Mouse (Mus musculus) heart, postnatal 0 days (tissue): ENCODE data around the gene Nfia.

ENCODE experiments used
- CTCF ChIP-seq: IDR thresholded peaks from 2 replicates; pipeline ENCODE4 v1.5.1; 2016; ENCODE audit warnings: antibody characterized with exemption, control low read depth, low read depth
- EP300 ChIP-seq: IDR thresholded peaks from 2 replicates; pipeline ENCODE4 v1.6.1; 2016; ENCODE audit warnings: antibody characterized with exemption, low read depth

GRCm38 (mm10) chr4:98027412-98027811, 254.9 kb downstream of the Nfia start:
- TF ChIP-seq CTCF (no peak), EP300 (no peak)
